Mouse (Mus musculus) ES-Bruce4 (cell line): Measurements from ENCODE around the gene Depdc7.

Experiments used
- CTCF ChIP-seq: IDR thresholded peaks from one replicate; pipeline ENCODE4 v1.8.1; 2011; ENCODE audit warnings: low read depth, low read length
- EP300 ChIP-seq: IDR thresholded peaks from 2 replicates; pipeline ENCODE4 v1.6.1; 2011; ENCODE audit warnings: low read depth, low read length; ENCODE audit not compliant: insufficient read depth
- POLR2A ChIP-seq: IDR thresholded peaks from one replicate; pipeline ENCODE4 v1.8.1; 2011; ENCODE audit warnings: low read length; ENCODE audit not compliant: insufficient read depth

DNA sequence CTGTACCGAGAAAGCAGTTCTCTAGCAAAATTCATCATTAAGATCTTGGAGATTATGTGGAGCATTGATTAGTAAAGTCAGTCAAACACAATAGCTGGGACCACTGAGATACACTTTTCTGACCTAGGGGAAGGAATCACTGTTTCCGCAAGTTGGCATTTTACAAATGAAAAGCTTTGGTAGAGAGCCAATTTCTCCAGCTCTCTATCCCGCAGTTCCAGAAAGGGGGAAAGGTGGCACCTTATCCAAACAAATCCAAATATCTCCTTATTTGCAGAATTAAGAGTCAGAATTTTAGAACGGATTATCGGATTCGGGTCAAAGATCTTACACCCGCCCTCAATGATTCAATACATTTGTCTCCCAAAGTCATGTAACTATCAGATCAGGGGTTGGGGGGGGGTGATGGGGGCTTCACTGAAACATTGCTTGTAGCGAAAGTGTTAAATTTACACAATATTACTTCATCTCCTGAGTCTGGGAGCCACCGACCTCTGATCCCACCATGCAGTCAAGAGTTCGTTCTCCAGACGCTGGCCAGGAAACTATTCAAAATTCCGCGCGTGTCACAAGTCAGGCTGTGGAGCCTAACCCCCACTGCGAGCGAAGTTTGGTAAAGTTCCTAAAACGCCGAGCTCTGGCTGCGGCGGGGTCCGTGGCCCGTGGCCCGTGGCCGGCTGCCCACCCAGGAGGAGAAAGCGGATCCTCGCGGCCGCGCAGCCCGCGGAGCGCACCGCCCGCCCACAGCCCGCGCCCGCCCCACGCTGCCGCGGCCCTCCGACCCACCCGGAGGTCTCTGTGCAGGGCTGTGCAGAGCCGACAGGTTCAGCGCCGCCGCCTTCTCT lies 560 bp downstream of the Depdc7 start:
- TF ChIP-seq CTCF: no peak
- no peak for TF ChIP-seq EP300
- no peak for TF ChIP-seq POLR2A
